Mouse (Mus musculus): Measurements from ENCODE around the gene Eid2b.

- TF ChIP-seq TAL1 (IDR thresholded peaks at IDR 0.05; ENCODE audit: low read length) (no peak), GATA1 (IDR thresholded peaks at IDR 0.05; ENCODE audit: low read length) (no peak)
Observed at GRCm38 (mm10) chr7:28277237-28277614, 313 bp upstream of the Eid2b start.
